Mouse (Mus musculus): Measurements from ENCODE around the gene Gstm5.

DNA sequence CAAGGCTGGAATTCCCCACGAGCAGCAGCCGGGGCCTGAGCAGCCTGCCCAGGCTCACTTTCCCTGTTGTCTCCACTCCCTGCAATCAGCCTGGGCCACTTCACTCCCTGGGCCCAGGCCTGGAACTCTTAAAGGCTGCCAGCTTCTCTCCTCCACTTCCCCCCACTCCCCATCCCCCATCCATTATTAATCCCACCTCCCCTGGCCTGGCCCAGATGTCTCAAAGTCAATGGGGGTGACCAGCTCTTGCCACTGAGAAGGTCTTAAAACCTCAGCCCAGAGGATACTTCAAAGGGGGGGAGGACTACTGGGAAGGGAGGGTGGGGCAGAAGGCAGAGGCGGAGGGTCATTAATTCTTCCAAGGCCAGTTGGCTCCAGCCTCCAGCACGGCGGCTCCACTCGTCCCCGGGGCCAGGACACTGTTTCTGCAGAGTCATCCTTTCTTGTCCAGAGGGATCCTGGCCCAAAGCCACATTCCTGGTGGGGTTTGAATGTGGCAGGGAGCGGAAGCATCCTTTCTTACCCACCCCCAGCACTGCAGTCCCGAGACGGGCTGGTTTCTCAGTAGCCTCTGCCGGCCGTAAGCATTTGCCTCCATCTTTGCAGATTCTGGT is 45.1 kb upstream of the Gstm5 start:
- TF ChIP-seq FLI1 (IDR thresholded peaks at IDR 0.05; ENCODE audit: low read length) (no peak), GATA1 (IDR thresholded peaks at IDR 0.05; ENCODE audit: borderline replicate concordance, low read length) (no peak)

Data from megakaryocyte, embryonic 14.5 days (primary cell).